Mouse (Mus musculus) neural tube, embryonic 15.5 days (tissue): ENCODE measurements around the gene Usp17ld. TPM values are rescaled to one million over a fixed set of nuclear protein-coding genes. Genes with fewer than 3 reads are reported as not detected.
"Not testable (repeated sequence)": the region's sequence is repeated elsewhere in the genome, so short reads cannot be mapped to it uniquely, and the experiment has no call there.

Source experiments
- ATAC-seq: fragments of 200-750 bp; cut with Nextera tagmentation; 2 replicates; pipeline ENCODE4 v1.8.0; 2017; ENCODE audit warnings: mild to moderate bottlenecking, moderate TSS enrichment, moderate library complexity; ENCODE audit not compliant: low FRiP score
- H3K27ac ChIP-seq: fragments of 300-500 bp; sonication (generic); replicated peaks from 2 replicates; pipeline ENCODE4 v1.5.1; 2015; ENCODE audit warnings: mild to moderate bottlenecking, inconsistent platforms
- H3K27me3 ChIP-seq: fragments of 300-500 bp; sonication (generic); replicated peaks from 2 replicates; pipeline ENCODE4 v1.6.1; 2015; ENCODE audit warnings: inconsistent platforms
- H3K36me3 ChIP-seq: fragments of 300-500 bp; sonication (generic); 2 replicates; pipeline ENCODE4 v1.6.1; 2015; ENCODE audit warnings: inconsistent platforms
- H3K4me1 ChIP-seq: fragments of 300-500 bp; sonication (generic); 2 replicates; pipeline ENCODE4 v1.6.1; 2015; ENCODE audit warnings: inconsistent platforms
- H3K4me2 ChIP-seq: fragments of 300-500 bp; sonication (generic); 2 replicates; pipeline ENCODE4 v1.6.1; 2015; ENCODE audit warnings: inconsistent platforms, mild to moderate bottlenecking, moderate library complexity
- H3K4me3 ChIP-seq: fragments of 300-500 bp; sonication (generic); replicated peaks from 2 replicates; pipeline ENCODE4 v1.5.1; 2015; ENCODE audit warnings: mild to moderate bottlenecking, inconsistent platforms
- H3K9ac ChIP-seq: fragments of 300-500 bp; sonication (generic); replicated peaks from 2 replicates; pipeline ENCODE4 v1.6.1; 2015; ENCODE audit warnings: mild to moderate bottlenecking, inconsistent platforms
- H3K9me3 ChIP-seq: fragments of 300-500 bp; sonication (generic); replicated peaks from 2 replicates; pipeline ENCODE4 v1.6.1; 2016; ENCODE audit warnings: inconsistent platforms
- WGBS: fragments of 180-500 bp; shearing (Covaris S2); methylation state at CpG from one replicate; pipeline ENCODE4 v1.1.7; 2015; ENCODE audit warnings: mixed read lengths; 5-methylcytosine and 5-hydroxymethylcytosine counted together
- microRNA-seq: library from miRNA; unstranded; fragments of <30 nt; microRNA quantifications from one replicate; pipeline ENCODE4, GENCODE M21; 2017
- polyA plus RNA-seq: library from polyadenylated mRNA; unstranded; fragments of >200 nt; fragmentation: Nextera tagmentation; extraction: Ambion mirVana; gene quantifications from 2 replicates; pipeline ENCODE4 v1.2.1, GENCODE M21; 2015

The Usp17ld gene
- not detected in 2 replicates for polyA plus RNA-seq

DNA sequence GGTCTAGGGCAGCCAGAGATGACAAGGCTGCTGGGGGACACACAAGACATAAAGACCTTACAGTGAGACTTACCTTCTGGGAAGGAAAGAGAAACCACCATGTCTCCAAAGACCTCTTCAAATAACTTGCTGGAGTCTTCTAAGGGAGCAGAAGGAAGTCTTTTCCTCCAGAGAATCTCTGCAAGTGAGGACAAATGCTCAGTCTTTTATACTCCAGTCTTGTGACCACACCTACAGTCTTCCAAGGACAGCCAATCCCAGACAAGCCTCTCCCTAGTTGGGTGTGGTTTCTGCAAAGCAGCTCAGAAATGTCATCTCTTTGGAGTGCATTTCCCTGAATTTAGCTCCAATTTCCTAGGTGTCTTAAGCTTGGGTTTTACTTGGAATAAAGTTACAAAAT lies at the start of gene Usp17ld:
TSS of gene Usp17ld (minus strand) at position 101 of the 400 bp plus-strand sequence.
- not testable (repeated sequence) for H3K9me3 ChIP-seq, ATAC-seq, H3K27me3 ChIP-seq, H3K27ac ChIP-seq, H3K36me3 ChIP-seq, H3K4me3 ChIP-seq, H3K9ac ChIP-seq, H3K4me2 ChIP-seq, H3K4me1 ChIP-seq

DNA sequence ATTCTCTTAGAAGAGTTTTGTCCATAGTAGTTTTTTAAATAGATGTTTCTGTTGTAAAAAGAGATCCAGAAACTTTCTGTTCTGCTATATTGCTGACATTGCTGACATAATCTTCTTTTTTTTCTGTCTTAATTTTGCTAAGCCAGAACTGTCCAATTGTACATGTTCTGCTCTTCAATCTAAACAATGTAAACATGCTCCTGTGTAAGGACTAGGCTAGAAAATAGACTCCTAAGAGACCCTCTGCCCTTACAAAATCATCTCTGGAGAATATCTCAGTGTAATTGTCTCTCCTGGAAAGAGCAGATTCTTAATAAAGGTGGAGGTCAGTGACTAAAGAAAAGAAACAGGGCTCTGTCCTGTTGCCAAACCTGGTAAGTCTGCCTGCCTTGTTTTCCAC lies 35.6 kb downstream of the Usp17ld start, which contains the start of gene Olfr594:
TSS of gene Olfr594 (plus strand) at position 301 of the 400 bp plus-strand sequence.
- no peak within 1 kb of the TSS for H3K27ac ChIP-seq
- H3K27me3 ChIP-seq = no peaks in the 10 kb centered on the region
- H3K9me3 ChIP-seq = no peaks in the 10 kb centered on the region
- no peaks in the 10 kb centered on the region for H3K4me1 ChIP-seq
- no peaks in the 10 kb centered on the region for H3K36me3 ChIP-seq
- H3K9ac ChIP-seq = no peak within 1 kb of the TSS
- ATAC-seq = no peak
- no peak within 1 kb of the TSS for H3K4me3 ChIP-seq
- no peak within 1 kb of the TSS for H3K4me2 ChIP-seq

DNA sequence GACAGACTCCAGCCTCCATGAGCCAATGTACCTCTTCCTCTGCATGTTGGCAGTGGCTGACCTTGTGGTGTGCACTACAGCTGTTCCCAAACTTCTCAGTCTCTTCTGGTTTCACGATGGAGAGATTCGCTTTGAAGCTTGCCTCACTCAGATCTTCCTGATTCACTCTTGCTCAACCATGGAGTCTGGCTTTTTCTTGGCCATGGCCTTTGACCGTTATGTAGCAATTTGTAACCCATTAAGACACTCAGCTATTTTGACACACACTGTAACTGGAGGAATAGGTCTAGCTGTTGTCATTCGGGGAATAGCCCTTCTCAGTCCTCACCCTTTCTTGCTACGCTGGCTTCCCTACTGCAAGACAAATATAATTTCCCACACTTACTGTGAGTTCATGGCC lies 40.3 kb downstream of the Usp17ld start:
- 92% methylated on average over 5 of the region's 5 CpGs for WGBS
- not testable (repeated sequence) for H3K4me1 ChIP-seq, H3K4me3 ChIP-seq, H3K36me3 ChIP-seq, H3K27ac ChIP-seq, H3K27me3 ChIP-seq, H3K9me3 ChIP-seq, H3K4me2 ChIP-seq, ATAC-seq, H3K9ac ChIP-seq

DNA sequence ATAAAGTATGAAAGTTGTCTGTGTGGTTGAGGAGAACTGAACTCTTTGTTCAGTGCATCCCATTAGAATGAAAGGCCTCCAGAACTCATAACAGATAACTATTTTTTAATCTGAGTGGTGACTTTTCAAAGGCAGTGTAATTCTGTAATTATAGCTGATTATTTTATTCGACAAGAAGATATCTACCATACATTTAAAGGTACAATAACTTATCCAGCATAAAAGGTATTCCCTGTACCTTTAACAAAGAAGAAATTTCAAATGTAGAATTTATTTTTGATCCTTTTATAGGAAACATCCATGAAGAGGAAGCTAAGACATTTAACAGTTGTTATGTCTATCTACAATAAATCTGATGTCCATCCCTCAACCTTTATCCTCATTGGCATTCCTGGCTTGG lies 40.7 kb downstream of the Usp17ld start, which contains the start of gene Olfr593:
TSS of gene Olfr593 (plus strand) at position 301 of the 400 bp plus-strand sequence.
- no peak within 1 kb of the TSS for H3K4me3 ChIP-seq
- H3K4me1 ChIP-seq = no peaks in the 10 kb centered on the region
- no peak within 1 kb of the TSS for H3K27ac ChIP-seq
- ATAC-seq = no peak
- no peaks in the 10 kb centered on the region for H3K9me3 ChIP-seq
- H3K36me3 ChIP-seq = no peaks in the 10 kb centered on the region
- WGBS = 79% methylated on average over 1 of the region's 1 CpGs
- no peaks in the 10 kb centered on the region for H3K27me3 ChIP-seq
- H3K4me2 ChIP-seq = no peak within 1 kb of the TSS
- H3K9ac ChIP-seq = no peak within 1 kb of the TSS

Small RNA genes lying within 50 kb of the gene (microRNA-seq; reads per million reads assigned to microRNA genes)
- gene Gm23550 (not detected), gene Gm25171 (not detected)

Other genes starting within 250 kb of the Usp17ld start
- gene Olfr582, start 214.5 kb downstream of the Usp17ld start, polyA plus RNA-seq = not detected in 2 replicates
- not detected in 2 replicates for gene Olfr583, start 201.2 kb downstream of the Usp17ld start, polyA plus RNA-seq
- not detected in 2 replicates for gene Olfr584, start 170.6 kb downstream of the Usp17ld start, polyA plus RNA-seq
- not detected in 2 replicates for gene Olfr585, start 154.8 kb downstream of the Usp17ld start, polyA plus RNA-seq
- gene Olfr586, start 126.9 kb downstream of the Usp17ld start, polyA plus RNA-seq = not detected in 2 replicates
- not detected in 2 replicates for gene Olfr588-ps1, start 111.6 kb downstream of the Usp17ld start, polyA plus RNA-seq
- gene Olfr589, start 96.1 kb downstream of the Usp17ld start, polyA plus RNA-seq = not detected in 2 replicates
- not detected in 2 replicates for gene Olfr591, start 74.2 kb downstream of the Usp17ld start, polyA plus RNA-seq
- not detected in 2 replicates for gene Olfr592, start 67.7 kb downstream of the Usp17ld start, polyA plus RNA-seq
- not detected in 2 replicates for gene Olfr593, start 40.6 kb downstream of the Usp17ld start, polyA plus RNA-seq
- not detected in 2 replicates for gene Olfr594, start 35.5 kb downstream of the Usp17ld start, polyA plus RNA-seq
- not detected in 2 replicates for gene Olfr596, start 53.1 kb upstream of the Usp17ld start, polyA plus RNA-seq
- gene Olfr597, start 63.8 kb upstream of the Usp17ld start, polyA plus RNA-seq = not detected in 2 replicates
- gene Olfr598, start 71.1 kb upstream of the Usp17ld start, polyA plus RNA-seq = not detected in 2 replicates
- gene Olfr599, start 83.4 kb upstream of the Usp17ld start, polyA plus RNA-seq = not detected in 2 replicates
- gene Olfr600, start 97.2 kb upstream of the Usp17ld start, polyA plus RNA-seq = not detected in 2 replicates
- not detected in 2 replicates for gene Olfr601, start 110.2 kb upstream of the Usp17ld start, polyA plus RNA-seq
- not detected in 2 replicates for gene Olfr603, start 133.7 kb upstream of the Usp17ld start, polyA plus RNA-seq
- gene Usp17lc, start 162.6 kb upstream of the Usp17ld start, polyA plus RNA-seq = not detected in 2 replicates
- gene Olfr605, start 192.9 kb upstream of the Usp17ld start, polyA plus RNA-seq = not detected in 2 replicates
- not detected in 2 replicates for gene Olfr606, start 196.5 kb upstream of the Usp17ld start, polyA plus RNA-seq
- gene Olfr607, start 211.6 kb upstream of the Usp17ld start, polyA plus RNA-seq = not detected in 2 replicates
- not detected in 2 replicates for gene Olfr608, start 217.4 kb upstream of the Usp17ld start, polyA plus RNA-seq
- not detected in 2 replicates for gene Olfr609, start 245.6 kb upstream of the Usp17ld start, polyA plus RNA-seq